Mouse (Mus musculus) heart, adult 2 months (tissue): ENCODE measurements around the gene Med14.

ENCODE experiments used
- CTCF ChIP-seq: fragments of 200-600 bp; IDR thresholded peaks from 2 replicates; pipeline ENCODE4 v1.8.1; 2022; ENCODE audit warnings: antibody characterized with exemption, mild to moderate bottlenecking, moderate library complexity
- POLR2A ChIP-seq: fragments of 200-500 bp; IDR thresholded peaks from 2 replicates; pipeline ENCODE4 v1.6.1; 2011; ENCODE audit warnings: mild to moderate bottlenecking, low read depth, low read length, control low read depth; ENCODE audit not compliant: insufficient read depth

DNA sequence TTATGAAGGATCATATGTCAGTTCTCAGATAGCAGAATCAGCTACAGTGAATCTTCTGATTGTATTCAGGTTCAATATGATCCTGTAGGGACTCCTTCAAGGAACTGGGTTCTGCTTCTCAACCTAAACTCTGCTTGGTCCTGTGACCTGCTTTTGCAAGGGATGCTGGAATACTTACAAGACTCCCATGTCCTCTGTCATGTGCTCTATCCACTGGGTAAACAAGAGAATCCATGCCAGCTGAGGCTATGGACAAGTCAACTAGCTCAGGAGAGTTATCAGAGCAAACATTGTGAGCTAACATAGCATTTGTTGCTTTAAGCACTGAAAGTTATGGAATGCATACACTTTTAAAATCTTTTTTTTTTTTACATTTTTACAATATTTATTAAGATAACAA lies 75.8 kb downstream of the Med14 start:
- TF ChIP-seq POLR2A (no peak), CTCF (no peak)
